Mouse (Mus musculus) CH12.LX (cell line): ENCODE data around the gene Lrp5.
A peak's percentile ranks its signal among the peaks of the same experiment; 100 is the strongest.

Experiments used
- CHD1 ChIP-seq: IDR thresholded peaks from 2 replicates; pipeline ENCODE4 v1.6.1; 2012; ENCODE audit warnings: low read depth, low read length, improper control_type of control experiment, inconsistent platforms
- CTCF ChIP-seq, 2 experiments: IDR thresholded peaks in 1 of 2; conservative IDR thresholded peaks in 1 of 2; 2 replicates each; pipeline ENCODE4 v1.5.1; 2011 to 2012; ENCODE audit warnings: low read depth in 2 of 2, low read length in 2 of 2, improper control_type of control experiment in 1 of 2, inconsistent platforms in 1 of 2, mild to moderate bottlenecking in 1 of 2, moderate library complexity in 1 of 2
- EP300 ChIP-seq: IDR thresholded peaks from 2 replicates; pipeline ENCODE4 v1.6.1; 2011; ENCODE audit warnings: low read length, improper control_type of control experiment
- ETS1 ChIP-seq: conservative IDR thresholded peaks from 2 replicates; pipeline ENCODE4 v1.6.1; 2012; ENCODE audit warnings: low read depth, mild to moderate bottlenecking, inconsistent platforms, low read length, improper control_type of control experiment, moderate library complexity
- JUND ChIP-seq: conservative IDR thresholded peaks from 2 replicates; pipeline ENCODE4 v1.6.1; 2011; ENCODE audit warnings: low read depth, low read length, improper control_type of control experiment
- MXI1 ChIP-seq: IDR thresholded peaks from 2 replicates; pipeline ENCODE4 v1.6.1; 2011; ENCODE audit warnings: mild to moderate bottlenecking, low read depth, low read length, improper control_type of control experiment
- NELFE ChIP-seq: IDR thresholded peaks from 2 replicates; pipeline ENCODE4 v1.6.1; 2011; ENCODE audit warnings: low read depth, low read length, improper control_type of control experiment
- NRF1 ChIP-seq: IDR thresholded peaks from 2 replicates; pipeline ENCODE4 v1.6.1; 2014; ENCODE audit warnings: low read depth, mild to moderate bottlenecking, inconsistent platforms, low read length, improper control_type of control experiment, moderate library complexity
- POLR2A ChIP-seq: IDR thresholded peaks from 2 replicates; pipeline ENCODE4 v1.6.1; 2011; ENCODE audit warnings: low read depth, mild to moderate bottlenecking, improper control_type of control experiment, low read length
- RCOR1 ChIP-seq: conservative IDR thresholded peaks from 2 replicates; pipeline ENCODE4 v1.6.1; 2012; ENCODE audit warnings: low read depth, mild to moderate bottlenecking, inconsistent platforms, low read length, improper control_type of control experiment
- USF1 ChIP-seq: IDR thresholded peaks from 2 replicates; pipeline ENCODE4 v1.6.1; 2014; ENCODE audit warnings: low read depth, mild to moderate bottlenecking, inconsistent platforms, low read length, improper control_type of control experiment
- ZMIZ1 ChIP-seq: IDR thresholded peaks from 2 replicates; pipeline ENCODE4 v1.6.1; 2012; ENCODE audit warnings: low read depth, mild to moderate bottlenecking, inconsistent platforms, low read length, improper control_type of control experiment

DNA sequence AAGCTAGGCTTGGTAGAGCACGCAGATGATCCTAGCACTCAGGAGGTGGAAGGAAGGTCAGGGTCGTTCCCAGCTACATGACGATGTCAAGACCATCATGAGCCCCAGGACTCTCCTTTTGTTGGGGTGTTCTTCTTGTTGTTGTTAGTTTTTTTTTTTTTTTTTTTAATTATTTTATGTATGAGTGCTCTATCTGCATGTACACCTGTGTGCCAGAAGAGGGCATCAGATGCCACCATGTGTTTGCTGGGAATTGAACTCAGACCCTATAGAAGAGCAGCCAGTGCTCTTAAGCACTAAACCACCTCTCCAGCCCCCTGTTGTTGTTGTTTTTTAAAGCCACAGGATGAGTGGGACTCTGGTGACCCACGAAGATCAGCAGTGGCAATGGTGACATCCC, 63.1 kb downstream of the Lrp5 start:
- no peak for TF ChIP-seq NRF1
- TF ChIP-seq USF1, result no peak
- no peak for TF ChIP-seq EP300
- no peak for TF ChIP-seq CHD1
- TF ChIP-seq CTCF (conservative IDR thresholded peaks at IDR 0.05 in 1 of 2, IDR thresholded peaks at IDR 0.05 in 1 of 2; ENCODE audit: low read depth in 2 of 2, low read length in 2 of 2), result peak in 1 of 2 experiments; percentile 23; a peak in 2 of 4 replicates
- no peak for TF ChIP-seq ETS1
- TF ChIP-seq JUND, result no peak
- no peak for TF ChIP-seq ZMIZ1
- TF ChIP-seq POLR2A, result no peak
- TF ChIP-seq RCOR1, result no peak
- TF ChIP-seq NELFE, result no peak
- no peak for TF ChIP-seq MXI1
